ENCODE assay signal across 8 mouse cellular contexts in the genomic region with DNA sequence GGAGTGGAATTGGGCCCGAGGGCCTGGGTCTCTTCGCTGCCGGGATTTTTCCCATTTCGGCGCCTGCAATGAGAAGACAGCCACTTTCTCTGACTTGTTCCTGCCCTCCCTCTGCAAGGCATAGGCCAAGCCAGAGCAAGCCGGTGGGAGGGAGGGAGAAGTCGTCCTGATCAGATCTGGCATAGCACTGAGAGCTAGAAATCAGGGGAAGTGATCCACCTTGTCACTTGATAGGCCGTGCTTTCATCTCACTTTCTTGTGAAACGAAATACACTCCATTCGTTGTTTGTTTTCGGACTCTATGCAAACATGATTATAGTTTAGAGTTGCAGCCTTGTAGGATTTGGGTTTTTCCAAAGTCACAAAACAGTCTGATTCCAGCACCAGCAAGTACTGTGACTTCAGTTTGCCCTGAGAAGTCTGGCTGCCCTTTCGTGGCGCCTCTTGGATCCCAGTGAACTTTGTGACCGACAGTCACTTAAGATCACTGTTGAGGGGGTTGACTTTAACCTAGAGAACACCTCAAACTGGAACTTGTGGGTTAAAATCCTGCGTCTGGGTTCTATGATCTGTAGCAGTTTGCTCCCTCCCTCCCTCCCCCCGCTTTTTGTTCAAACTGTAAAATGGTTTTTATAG. TPM values are rescaled to one million over a fixed set of nuclear protein-coding genes. Genes with fewer than 3 reads are reported as not detected.
A peak's percentile ranks its signal among the peaks of the same experiment; 100 is the strongest.
DNase-seq lines count a peak whose midpoint lies in the region; ATAC-seq and TF ChIP-seq lines count a peak whose summit lies in the region.

No protein-coding gene starts in this region.

- peak overlapping the region; percentile 95 for H3K27ac ChIP-seq in forebrain, embryonic 10.5 days
- peak overlapping the region; percentile 76 for H3K27ac ChIP-seq in liver, embryonic 14.5 days

- H3K4me2 ChIP-seq in liver, embryonic 14.5 days (ENCODE audit: low read depth): peak overlapping the region; percentile 96

- 21% methylated on average over 16 of the region's 16 CpGs for WGBS in forebrain, embryonic 10.5 days
- WGBS in liver, embryonic 14.5 days (ENCODE audit: insufficient replicate concordance): 8% methylated on average over 16 of the region's 16 CpGs

- ATAC-seq in CD4-positive, CD25-positive, alpha-beta regulatory T cell, adult 4 months: peak; percentile 21
- peak; percentile 40 for ATAC-seq in liver, embryonic 14.5 days (ENCODE audit: insufficient read depth)

- peak overlapping the region; percentile 92 for H3K4me3 ChIP-seq in forebrain, embryonic 10.5 days
- H3K4me3 ChIP-seq in liver, embryonic 14.5 days (ENCODE audit: insufficient read depth in 1 of 2, low read depth in 2 of 2, low read length in 2 of 2): peak overlapping the region; percentile 90 to 100

- peak overlapping the region; percentile 78 for H3K9ac ChIP-seq in liver, embryonic 14.5 days (replicated peaks)

- H3K4me1 ChIP-seq in forebrain, embryonic 10.5 days: peaks cover 24% of the 10 kb centered on the region
- peaks cover 10% of the 10 kb centered on the region in 2 experiments for H3K4me1 ChIP-seq in liver, embryonic 14.5 days (replicated peaks; ENCODE audit: control insufficient read depth in 2 of 2, insufficient read depth in 2 of 2, low read length in 1 of 2)

- H3K27me3 ChIP-seq in forebrain, embryonic 10.5 days (ENCODE audit: poor library complexity, severe bottlenecking): no peaks in the 10 kb centered on the region
- no peaks in the 10 kb centered on the region for H3K27me3 ChIP-seq in liver, embryonic 14.5 days (ENCODE audit: control insufficient read depth, insufficient read depth, low read length)

- no peaks in the 10 kb centered on the region for H3K9me3 ChIP-seq in forebrain, embryonic 10.5 days
- H3K9me3 ChIP-seq in liver, embryonic 14.5 days (ENCODE audit: control insufficient read depth, low read length): no peaks in the 10 kb centered on the region

- TF ChIP-seq EP300 in liver, embryonic 14.5 days (IDR thresholded peaks at IDR 0.05; ENCODE audit: low read depth): no peak

- peak; percentile 15 for DNase-seq in gastrocnemius, postnatal 14 days
- DNase-seq in gastrocnemius, adult 18-20 months (ENCODE audit: low spot score): no peak
- no peak for DNase-seq in forebrain, embryonic 10.5 days (ENCODE audit: extremely low spot score, low spot score)
- DNase-seq in liver, embryonic 14.5 days (ENCODE audit: low read depth in 3 of 3, low spot score in 3 of 3): no peak
- no peak for DNase-seq in right cerebral cortex, postnatal 14 days
- DNase-seq in cerebellum, adult 18-20 months: no peak
- no peak for DNase-seq in ovary, postnatal 10 days (ENCODE audit: low spot score)

- TF ChIP-seq CTCF in liver, embryonic 14.5 days (IDR thresholded peaks at IDR 0.05; ENCODE audit: low read depth): no peak

- intact Hi-C loops in gastrocnemius, postnatal 14 days (cut with DNase I; ENCODE audit: low total_unique reads): no loop called here

- peaks cover 50% of the 10 kb centered on the region for H3K36me3 ChIP-seq in forebrain, embryonic 10.5 days (replicated peaks)
- peaks cover 20% of the 10 kb centered on the region for H3K36me3 ChIP-seq in liver, embryonic 14.5 days (replicated peaks; ENCODE audit: control insufficient read depth, insufficient read depth, low read depth)

RNA-seq across cellular contexts. Expression of a gene that starts 0.8 kb away (rescaled TPM):
- total RNA-seq in gastrocnemius, postnatal 14 days (2021): 10 to 100 TPM; 17.9 to 19.6 TPM
- 1 to 10 TPM; 4.6 to 6.9 TPM for total RNA-seq in gastrocnemius, adult 18-20 months (2021)
- 100 to 1,000 TPM; 160 to 256 TPM for polyA plus RNA-seq in CD4-positive, CD25-positive, alpha-beta regulatory T cell, adult 4 months (2017; shearing (Covaris generic))
- polyA plus RNA-seq in forebrain, embryonic 10.5 days (2016; fragmentation: Nextera tagmentation; extraction: Ambion mirVana): 67.4 and 70.0 TPM in 2 replicates
- polyA plus RNA-seq in liver, embryonic 14.5 days (2012; rRNA removed): 22.4 and 25.8 TPM in 2 replicates
- polyA plus RNA-seq in liver, embryonic 14.5 days (2014; fragmentation: Nextera tagmentation; extraction: Ambion mirVana): 32.1 and 37.3 TPM in 2 replicates

RNA-seq across cellular contexts. Expression of a gene that starts 0.9 kb away (rescaled TPM):
- total RNA-seq in gastrocnemius, postnatal 14 days (2021): 1 to 10 TPM; 3.1 to 3.8 TPM
- 1 to 10 TPM; 2.4 to 3.0 TPM for total RNA-seq in gastrocnemius, adult 18-20 months (2021)
- 10 to 100 TPM; 10.8 to 22.1 TPM for polyA plus RNA-seq in CD4-positive, CD25-positive, alpha-beta regulatory T cell, adult 4 months (2017; shearing (Covaris generic))
- polyA plus RNA-seq in forebrain, embryonic 10.5 days (2016; fragmentation: Nextera tagmentation; extraction: Ambion mirVana): 10.1 and 11.6 TPM in 2 replicates
- 5.1 and 5.4 TPM in 2 replicates for polyA plus RNA-seq in liver, embryonic 14.5 days (2012; rRNA removed)
- 1.0 and 1.2 TPM in 2 replicates for polyA plus RNA-seq in liver, embryonic 14.5 days (2014; fragmentation: Nextera tagmentation; extraction: Ambion mirVana)

RNA-seq across cellular contexts. Expression of a gene that starts 14.3 kb away (rescaled TPM):
- under 1 TPM in 1 of 2 experiments, not detected in 1; 0.21 TPM for total RNA-seq in gastrocnemius, postnatal 14 days (2021)
- under 1 TPM in 1 of 2 experiments, not detected in 1; 0.83 TPM for total RNA-seq in gastrocnemius, adult 18-20 months (2021)
- polyA plus RNA-seq in CD4-positive, CD25-positive, alpha-beta regulatory T cell, adult 4 months (2017; shearing (Covaris generic)): under 1 TPM; 0.23 to 0.38 TPM
- 0.06 TPM in 1 of 2 replicates, not detected in the other for polyA plus RNA-seq in forebrain, embryonic 10.5 days (2016; fragmentation: Nextera tagmentation; extraction: Ambion mirVana)
- 174 and 202 TPM in 2 replicates for polyA plus RNA-seq in liver, embryonic 14.5 days (2012; rRNA removed)
- polyA plus RNA-seq in liver, embryonic 14.5 days (2014; fragmentation: Nextera tagmentation; extraction: Ambion mirVana): 203 and 213 TPM in 2 replicates

RNA-seq across cellular contexts. Expression of a gene that starts 59.9 kb away (rescaled TPM):
- 10 to 100 TPM; 20.7 to 24.8 TPM for total RNA-seq in gastrocnemius, postnatal 14 days (2021)
- total RNA-seq in gastrocnemius, adult 18-20 months (2021): 10 to 100 TPM; 33.6 to 37.8 TPM
- polyA plus RNA-seq in CD4-positive, CD25-positive, alpha-beta regulatory T cell, adult 4 months (2017; shearing (Covaris generic)): 10 to 100 TPM; 28.7 to 34.9 TPM
- polyA plus RNA-seq in forebrain, embryonic 10.5 days (2016; fragmentation: Nextera tagmentation; extraction: Ambion mirVana): 20.6 and 21.6 TPM in 2 replicates
- polyA plus RNA-seq in liver, embryonic 14.5 days (2012; rRNA removed): 7.4 and 7.5 TPM in 2 replicates
- polyA plus RNA-seq in liver, embryonic 14.5 days (2014; fragmentation: Nextera tagmentation; extraction: Ambion mirVana): 11.3 and 12.9 TPM in 2 replicates

Comparison
In these comparisons a context has a peak if more than half of its experiments do, and no peak if none do; other contexts are left out.
1. RNA of a gene that starts 14.3 kb away (polyA plus RNA-seq): 174 to 213 TPM in liver, embryonic 14.5 days; 0.23 to 0.38 TPM in CD4-positive, CD25-positive, alpha-beta regulatory T cell, adult 4 months and 0.06 TPM in forebrain, embryonic 10.5 days; every median in the first group is over 100 times any median in the second.